9 mouse cellular contexts compared by ENCODE assay signal in the genomic region with DNA sequence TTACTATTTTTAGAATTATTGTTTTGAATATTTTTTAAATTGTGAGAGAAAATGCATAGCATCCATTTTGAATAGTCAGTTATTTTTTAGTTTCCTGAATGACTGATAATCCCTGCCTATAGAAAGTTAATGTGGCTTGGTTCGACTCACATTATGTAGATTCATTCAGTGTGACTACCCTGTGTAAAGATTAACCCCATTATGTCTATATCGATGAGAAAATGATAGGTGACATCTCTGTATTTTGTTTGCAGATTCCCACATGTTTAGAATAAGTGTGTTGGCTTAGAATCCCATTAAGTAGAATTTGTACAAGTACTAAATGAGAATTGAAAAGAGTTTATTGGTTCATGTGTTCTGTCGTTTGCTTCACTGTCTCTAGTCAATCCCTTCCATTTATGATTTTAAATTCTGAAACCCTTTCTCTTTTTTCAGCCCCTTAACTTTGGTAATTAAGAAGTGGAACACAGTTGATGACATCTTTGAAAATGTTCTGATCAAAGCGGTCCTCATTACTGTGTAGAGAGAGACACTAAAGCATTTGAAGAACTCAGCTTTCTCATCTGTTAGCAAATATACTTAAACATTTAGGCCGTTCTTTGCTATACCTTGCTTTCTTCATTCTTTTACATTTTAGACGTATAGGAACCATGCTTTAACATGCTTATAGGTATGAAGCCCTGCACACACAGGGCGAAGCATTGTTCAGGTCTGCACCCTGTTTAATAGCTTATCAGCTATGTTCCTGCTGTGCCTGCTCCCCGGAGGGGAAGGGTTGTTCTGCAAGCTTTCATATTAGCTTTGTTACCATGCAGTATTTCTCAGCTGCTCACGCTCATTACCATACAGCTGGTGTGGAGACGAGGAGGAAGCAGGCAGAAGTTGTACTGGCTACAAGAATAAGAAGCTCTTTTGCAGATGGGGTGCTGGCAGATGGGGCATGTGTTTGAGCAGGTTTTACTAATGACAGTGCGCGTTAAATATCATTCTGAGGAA.
DNase-seq lines count a peak whose midpoint lies in the region; ATAC-seq lines count a peak whose summit lies in the region.
"Had no signal": no experiment of that assay in that cellular context is flagged by ENCODE, and none has a peak within 500 bp of the region (broad histone marks: within the 10 kb centered on the region; RNA-seq: fewer than 3 reads in every experiment).

No protein-coding gene starts in this region.

- H3K9ac ChIP-seq in hindbrain, embryonic 15.5 days = no peak overlapping the region
- H3K9ac ChIP-seq in midbrain, embryonic 12.5 days (replicated peaks) = no peak overlapping the region
- H3K9ac ChIP-seq: limb, embryonic 15.5 days had no signal

- H3K27me3 ChIP-seq in hindbrain, embryonic 15.5 days = no peaks in the 10 kb centered on the region
- H3K27me3 ChIP-seq in midbrain, embryonic 12.5 days = no peaks in the 10 kb centered on the region
- H3K27me3 ChIP-seq: limb, embryonic 15.5 days had no signal

- peak overlapping the region; percentile 17; the same call in 1 of the 2 replicates for H3K4me2 ChIP-seq in hindbrain, embryonic 15.5 days
- peak overlapping the region; percentile 29 for H3K4me2 ChIP-seq in midbrain, embryonic 12.5 days (replicated peaks)
- H3K4me2 ChIP-seq: limb, embryonic 15.5 days had no signal

- no peaks in the 10 kb centered on the region for H3K36me3 ChIP-seq in hindbrain, embryonic 15.5 days
- H3K36me3 ChIP-seq in midbrain, embryonic 12.5 days = no peaks in the 10 kb centered on the region
- H3K36me3 ChIP-seq: limb, embryonic 15.5 days had no signal

- H3K4me1 ChIP-seq in hindbrain, embryonic 15.5 days (replicated peaks) = peaks cover 13% of the 10 kb centered on the region
- H3K4me1 ChIP-seq in midbrain, embryonic 12.5 days = peaks cover 14% of the 10 kb centered on the region
- H3K4me1 ChIP-seq: limb, embryonic 15.5 days had no signal

- H3K27ac ChIP-seq in hindbrain, embryonic 15.5 days (replicated peaks) = peak overlapping the region; percentile 53
- peak overlapping the region; percentile 82 for H3K27ac ChIP-seq in midbrain, embryonic 12.5 days (replicated peaks)
- H3K27ac ChIP-seq: limb, embryonic 15.5 days had no signal

- 27% methylated on average over 12 of the region's 12 CpGs for WGBS in hindbrain, embryonic 15.5 days
- WGBS in midbrain, embryonic 12.5 days = 23% methylated on average over 12 of the region's 12 CpGs

- peak; percentile 17 for DNase-seq in adrenal gland, postnatal 10 days
- DNase-seq in adrenal gland, postnatal 4 days (ENCODE audit: low spot score in 2 of 2) = no peak
- peak; percentile 63 for DNase-seq in embryo, embryonic 10.5 days (ENCODE audit: low spot score)
- no peak for DNase-seq in cerebellum, adult 11 months
- DNase-seq in kidney, postnatal 36 days = no peak

- no peaks in the 10 kb centered on the region for H3K9me3 ChIP-seq in hindbrain, embryonic 15.5 days
- H3K9me3 ChIP-seq in midbrain, embryonic 12.5 days = no peaks in the 10 kb centered on the region
- H3K9me3 ChIP-seq: limb, embryonic 15.5 days had no signal

- ATAC-seq in hindbrain, embryonic 15.5 days (ENCODE audit: low FRiP score, low read depth) = peak; percentile 81
- peak; percentile 95 for ATAC-seq in midbrain, embryonic 12.5 days (ENCODE audit: low FRiP score, low read depth)
- no peak for ATAC-seq in activated CD4-positive, CD25-positive, alpha-beta regulatory T cell, adult 4 months

- H3K4me3 ChIP-seq in hindbrain, embryonic 15.5 days = no peak overlapping the region
- no peak overlapping the region for H3K4me3 ChIP-seq in midbrain, embryonic 12.5 days
- H3K4me3 ChIP-seq: limb, embryonic 15.5 days had no signal

Comparison
In these comparisons a context has a peak if more than half of its experiments do, and no peak if none do; other contexts are left out.
1. DNase-seq: peak in adrenal gland, postnatal 10 days (single experiment) and embryo, embryonic 10.5 days (single experiment); none in adrenal gland, postnatal 4 days (0 of 2), cerebellum, adult 11 months (single experiment) and kidney, postnatal 36 days (0 of 2).